Mouse (Mus musculus): ENCODE results near the gene Gm21969. TPM values are rescaled to one million over a fixed set of nuclear protein-coding genes. Genes with fewer than 3 reads are reported as not detected.

The Gm21969 gene
- total RNA-seq, 2 experiments from 2014 or later = not detected

Small RNA genes within 50 kb of the gene (microRNA-seq; reads per million reads assigned to microRNA genes)
- gene Gm25571 (ENCODE audit: borderline number of aligned reads in 2 of 2) (0 reads per million in 2 experiments), gene Mir7020 (ENCODE audit: borderline number of aligned reads in 2 of 2) (0 to 0.61 reads per million in 2 experiments)

Other genes with a start within 250 kb of the Gm21969 start
- 10 to 100 TPM; 13.0 to 13.5 TPM for gene Iffo2, start 72.6 kb upstream of the Gm21969 start, total RNA-seq (2021)
- gene Aldh4a1, start 19.7 kb downstream of the Gm21969 start, total RNA-seq (2021) = 100 to 1,000 TPM in 1 of 2 experiments, 10 to 100 TPM in 1; 65.2 to 141 TPM
- gene Tas1r2, start 50.4 kb downstream of the Gm21969 start, total RNA-seq (2021) = not detected
- gene Pax7, start 230.3 kb downstream of the Gm21969 start, total RNA-seq (2021) = not detected

Data from adrenal gland, adult 18-20 months (tissue).